Mouse (Mus musculus) adrenal gland, postnatal 25 days (tissue): ENCODE data around the gene Vmn1r47. TPM values are rescaled to one million over a fixed set of nuclear protein-coding genes. Genes with fewer than 3 reads are reported as not detected.
"Not testable (repeated sequence)": the region's sequence is repeated elsewhere in the genome, so short reads cannot be mapped to it uniquely, and the experiment has no call there.

Experiments
- DNase-seq: peaks from one replicate; pipeline ENCODE4 v3.0.0; 2021; ENCODE audit warnings: mixed read lengths
- long read RNA-seq: library from polyadenylated mRNA; stranded (forward); transcript quantifications from one replicate; pipeline ENCODE4 v2.0.0, GENCODE M21; 2021
- total RNA-seq: library from RNA; stranded (reverse); gene quantifications from 2 replicates; pipeline ENCODE4 v1.2.3, GENCODE M21; 2021

Gene Vmn1r47
- total RNA-seq, result not detected in 2 replicates
- long read RNA-seq, result 0 reads

GRCm38 (mm10) chr6:90015847-90016246, at the start of gene Vmn1r47:
Gene Vmn1r47 (plus strand): TSS chr6:90016147.
- not testable (repeated sequence) for DNase-seq

- no peak for DNase-seq
Measured at GRCm38 (mm10) chr6:89966341-89966740, 49.6 kb upstream of the Vmn1r47 start.

GRCm38 (mm10) chr6:89969013-89969412, 46.9 kb upstream of the Vmn1r47 start, which contains the start of gene Vmn1r46:
Gene Vmn1r46 (plus strand): TSS chr6:89969313.
- DNase-seq, result no peak

GRCm38 (mm10) chr6:89985989-89986388, 30.0 kb upstream of the Vmn1r47 start:
- no peak for DNase-seq

GRCm38 (mm10) chr6:90036741-90037140, 20.8 kb downstream of the Vmn1r47 start, which contains the start of gene Vmn1r48:
Gene Vmn1r48 (minus strand): TSS chr6:90036841.
- DNase-seq, result not testable (repeated sequence)

Other genes with a start within 250 kb of the Vmn1r47 start
- gene Vmn1r42, start 139.7 kb upstream of the Vmn1r47 start, total RNA-seq, result not detected in 2 replicates
- not detected in 2 replicates for gene Vmn1r43, start 139.7 kb upstream of the Vmn1r47 start, total RNA-seq
- not detected in 2 replicates for gene Vmn1r44, start 132.5 kb upstream of the Vmn1r47 start, total RNA-seq
- gene Vmn1r45, start 75.5 kb upstream of the Vmn1r47 start, total RNA-seq, result not detected in 2 replicates
- gene Vmn1r46, start 46.8 kb upstream of the Vmn1r47 start, total RNA-seq, result not detected in 2 replicates
- not detected in 2 replicates for gene Vmn1r48, start 20.7 kb downstream of the Vmn1r47 start, total RNA-seq
- gene Vmn1r49, start 62.4 kb downstream of the Vmn1r47 start, total RNA-seq, result not detected in 2 replicates
- not detected in 2 replicates for gene Vmn1r50, start 85.3 kb downstream of the Vmn1r47 start, total RNA-seq
- gene Vmn1r51, start 106.4 kb downstream of the Vmn1r47 start, total RNA-seq, result not detected in 2 replicates
- gene Vmn1r52, start 158.7 kb downstream of the Vmn1r47 start, total RNA-seq, result not detected in 2 replicates
- gene V1ra8, start 186.6 kb downstream of the Vmn1r47 start, total RNA-seq, result not detected in 2 replicates
- gene Vmn1r53, start 208.3 kb downstream of the Vmn1r47 start, total RNA-seq, result not detected in 2 replicates
- not detected in 2 replicates for gene Vmn1r54, start 230.2 kb downstream of the Vmn1r47 start, total RNA-seq